Mouse (Mus musculus): ENCODE data around the gene Brf1.

The Brf1 gene

DNA sequence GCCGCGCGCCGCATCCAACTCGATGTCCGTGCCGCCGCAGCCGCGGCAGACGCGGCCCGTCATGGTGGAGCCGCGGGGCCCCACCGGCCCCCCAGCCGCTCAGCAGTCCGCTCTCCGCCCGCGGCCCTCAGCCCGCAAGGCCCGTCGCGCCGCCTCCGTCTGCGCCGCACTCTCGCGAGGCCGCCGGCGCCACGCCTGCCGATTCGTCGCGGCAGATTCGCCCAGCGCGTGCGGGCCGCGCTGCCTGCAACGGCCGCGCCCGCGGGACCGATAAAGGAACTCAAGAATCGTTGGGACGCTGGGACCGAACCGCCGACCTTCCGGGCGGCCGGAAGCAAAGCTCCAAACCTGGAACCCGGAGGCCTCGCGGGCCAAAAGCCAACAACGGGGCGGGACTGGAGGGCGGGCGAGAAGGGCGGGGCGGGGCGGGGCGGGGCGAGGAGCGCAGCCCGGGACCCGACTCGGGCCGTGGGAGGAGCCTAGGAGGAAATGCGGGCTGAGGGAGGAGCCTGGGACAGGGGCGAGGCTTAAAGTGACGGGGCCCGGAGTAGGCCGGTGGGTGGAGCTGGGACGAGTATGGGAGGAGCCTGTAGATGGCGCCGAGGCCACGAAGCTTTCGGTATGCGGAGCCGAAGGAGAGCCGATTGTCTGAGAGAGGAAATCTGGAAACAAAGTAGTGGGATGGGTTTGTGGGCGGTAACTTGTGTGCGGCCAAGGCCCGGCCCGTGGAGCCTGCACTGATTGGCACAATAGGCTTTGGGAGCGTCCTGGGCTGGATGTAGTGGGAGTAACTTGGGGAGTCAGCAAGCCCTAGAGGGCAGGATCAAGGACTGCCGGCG is at the start of gene Brf1:
Gene Brf1 (minus strand): TSS at position 411 of the 839 bp plus-strand sequence.
- peak; percentile 99 for DNase-seq

DNA sequence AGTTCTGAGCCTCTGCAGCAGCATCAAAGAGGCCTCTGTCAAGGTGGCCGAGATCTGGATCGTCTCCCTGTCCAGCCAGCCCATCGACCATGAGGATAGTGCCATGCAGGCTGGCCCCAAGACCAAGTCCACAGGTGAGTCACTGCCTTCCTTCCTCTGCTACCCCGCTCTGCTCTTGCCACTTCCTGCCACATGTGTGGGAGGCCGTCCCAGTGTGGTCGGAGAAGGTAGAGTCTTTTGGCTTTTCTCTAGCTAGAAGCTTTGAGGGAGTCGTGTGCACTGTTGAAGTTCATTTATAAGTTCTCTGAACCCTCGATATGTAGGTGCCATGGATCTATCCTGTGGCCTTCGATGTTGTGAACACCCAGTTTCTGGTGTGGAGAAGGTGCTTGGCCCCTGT is 49.3 kb upstream of the Brf1 start:
- DNase-seq: no peak

DNA sequence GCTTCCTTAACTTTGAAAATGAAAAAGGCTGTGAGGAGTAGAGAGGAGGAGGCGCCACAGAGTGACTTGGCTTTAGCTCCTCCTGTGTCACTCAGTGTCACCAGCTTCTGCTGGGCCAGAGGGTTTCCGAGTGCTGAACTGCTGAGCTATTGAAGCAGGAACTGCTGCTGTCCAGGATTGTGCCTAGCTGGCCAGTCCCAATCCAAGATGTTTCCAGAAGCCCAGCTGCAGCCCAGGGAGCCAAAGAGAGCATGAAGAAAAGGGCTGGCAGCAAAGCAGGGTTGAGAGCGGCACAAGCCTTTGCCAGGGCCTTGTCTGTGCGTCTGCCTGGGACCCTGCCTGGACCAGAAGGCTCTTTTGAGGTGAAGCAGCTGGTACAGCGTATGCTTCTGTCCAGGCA is 47.6 kb upstream of the Brf1 start:
- no peak for DNase-seq

DNA sequence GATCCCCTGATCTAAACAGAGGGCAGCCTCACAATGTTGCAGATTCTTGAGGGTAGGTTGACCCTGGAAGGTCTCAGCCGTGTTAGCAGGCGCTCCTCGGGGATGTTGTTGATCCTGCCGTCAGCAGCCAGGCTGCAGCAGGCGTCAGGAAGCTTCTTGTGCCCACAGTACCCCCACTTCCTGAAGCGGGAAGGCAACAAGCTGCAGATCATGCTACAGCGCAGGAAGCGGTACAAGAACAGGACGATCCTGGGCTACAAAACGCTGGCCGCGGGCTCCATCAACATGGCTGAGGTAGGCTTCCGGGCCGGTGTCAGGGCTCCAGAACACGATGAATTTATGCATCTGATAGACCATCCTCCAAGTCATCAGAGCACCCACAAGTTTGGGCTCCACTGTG is 46.4 kb upstream of the Brf1 start:
- no peak for DNase-seq

GRCm38 (mm10) chr12:113044916-113045677 is 44.6 kb upstream of the Brf1 start:
- DNase-seq: no peak

GRCm38 (mm10) chr12:113042543-113042942 is 42.0 kb upstream of the Brf1 start:
- DNase-seq: no peak

DNA sequence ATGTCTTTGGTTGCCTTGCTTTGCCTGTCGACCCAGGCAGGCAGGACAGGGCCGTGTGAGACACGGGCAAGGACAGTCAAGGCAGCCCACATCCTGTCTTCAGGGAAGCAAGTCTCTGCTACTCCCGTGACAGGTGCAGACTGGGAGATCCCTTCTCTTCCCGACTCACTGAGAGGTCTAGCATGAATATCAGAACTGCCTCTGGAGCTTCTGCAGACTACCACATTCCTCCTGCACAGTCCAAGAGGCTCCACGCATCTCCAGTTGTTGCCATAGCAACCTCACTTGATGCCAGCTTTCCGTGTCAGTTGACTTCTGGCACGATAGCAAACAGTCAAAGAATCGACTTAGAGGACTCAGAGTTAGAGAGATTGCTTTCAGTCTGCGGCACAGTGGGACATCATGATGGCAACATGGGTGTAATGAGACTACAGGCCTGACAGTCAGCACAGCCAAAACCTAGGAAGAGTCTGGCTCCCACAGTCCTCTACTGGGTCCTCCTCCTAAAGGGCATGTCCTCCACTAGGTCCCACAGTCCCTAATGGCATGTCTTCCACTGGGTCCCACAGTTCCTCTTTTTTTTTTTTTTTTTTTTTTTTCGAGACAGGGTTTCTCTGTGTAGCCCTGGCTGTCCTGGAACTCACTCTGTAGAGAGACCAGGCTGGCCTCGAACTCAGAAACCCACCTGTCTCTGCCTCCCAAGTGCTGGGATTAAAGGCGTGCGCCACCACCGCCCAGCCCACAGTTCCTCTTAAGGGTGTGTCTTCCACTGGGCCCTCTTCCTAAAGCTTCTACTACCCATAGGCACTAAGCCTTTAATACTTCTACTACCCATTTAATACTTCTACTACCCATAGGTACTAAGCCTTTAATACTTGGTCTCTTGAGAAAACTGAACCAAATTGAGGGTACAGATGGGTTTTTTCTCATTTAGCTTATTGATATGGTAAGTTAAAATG is 41.3 kb upstream of the Brf1 start:
- peak; percentile 24 for DNase-seq

GRCm38 (mm10) chr12:113038414-113038813 is 37.9 kb upstream of the Brf1 start:
- DNase-seq: no peak

- DNase-seq: no peak
These were observed 36.5 kb upstream of the Brf1 start for GRCm38 (mm10) chr12:113036996-113037395.

- DNase-seq: no peak
These were observed 34.6 kb upstream of the Brf1 start for GRCm38 (mm10) chr12:113035093-113035492.

DNA sequence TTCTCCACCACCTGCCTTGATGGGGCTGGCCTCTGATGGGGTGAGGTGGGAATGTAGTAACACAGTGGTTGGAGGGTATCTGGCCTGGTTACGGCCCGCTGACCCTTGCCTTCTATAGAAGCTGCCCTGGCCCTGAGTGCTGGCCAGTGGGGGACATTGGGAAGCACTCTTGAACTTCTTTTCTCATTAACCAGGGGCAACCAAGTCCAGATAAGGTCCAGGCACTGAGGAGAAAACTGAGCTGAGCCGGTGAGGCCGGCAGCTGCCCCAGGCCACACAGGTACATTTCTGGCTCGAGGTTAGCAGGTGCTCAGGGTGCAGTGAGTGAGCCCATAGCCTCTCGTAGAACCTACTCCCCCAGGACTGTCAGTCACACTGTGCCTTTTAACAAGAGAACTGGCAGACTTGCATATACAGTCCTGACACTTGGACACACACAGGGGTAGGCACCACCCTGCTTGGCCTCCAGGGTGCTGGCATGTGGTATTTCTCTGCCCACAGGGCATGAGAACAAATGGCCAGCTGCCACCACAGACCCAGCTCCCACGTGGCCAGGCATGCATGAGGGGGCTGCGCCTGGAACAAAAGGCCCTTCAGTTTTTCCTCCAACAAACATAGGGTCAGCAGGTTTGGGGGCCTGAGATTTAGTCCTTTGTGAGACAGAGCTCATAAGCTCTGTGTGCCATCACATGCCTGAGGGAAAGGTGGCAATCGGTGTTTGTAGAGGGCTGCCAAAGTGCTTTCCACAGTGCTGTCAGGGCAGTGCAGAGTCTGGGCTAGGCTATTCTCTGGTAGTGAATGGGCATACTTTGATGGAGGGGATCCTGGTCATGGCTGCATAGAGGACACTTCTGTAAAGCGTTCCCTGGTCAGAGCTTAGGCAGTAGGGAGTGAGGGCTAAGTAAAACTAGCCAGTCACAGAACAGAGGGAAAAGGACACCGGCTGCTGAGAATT is 32.1 kb upstream of the Brf1 start:
- peak; percentile 7 for DNase-seq

DNA sequence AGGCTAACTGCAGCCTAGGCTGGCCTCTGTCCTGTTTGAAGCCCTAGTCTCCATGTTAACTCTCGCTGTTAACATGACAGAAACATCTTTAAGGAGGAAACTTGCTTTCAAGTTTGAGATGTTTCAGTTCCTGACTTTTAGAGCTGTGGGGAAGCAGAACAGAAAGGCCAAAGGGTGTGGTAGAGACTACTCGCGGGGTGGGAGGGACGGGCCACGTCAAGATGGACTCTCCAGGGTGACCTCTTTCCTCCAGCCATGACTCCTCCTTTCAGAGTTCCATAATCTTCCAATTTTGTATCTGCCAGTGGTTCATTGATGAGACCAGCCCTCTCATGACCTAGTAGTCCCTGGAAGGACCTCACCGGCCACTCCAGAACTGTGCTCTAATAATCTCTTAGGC is 30.9 kb upstream of the Brf1 start:
- no peak for DNase-seq

DNA sequence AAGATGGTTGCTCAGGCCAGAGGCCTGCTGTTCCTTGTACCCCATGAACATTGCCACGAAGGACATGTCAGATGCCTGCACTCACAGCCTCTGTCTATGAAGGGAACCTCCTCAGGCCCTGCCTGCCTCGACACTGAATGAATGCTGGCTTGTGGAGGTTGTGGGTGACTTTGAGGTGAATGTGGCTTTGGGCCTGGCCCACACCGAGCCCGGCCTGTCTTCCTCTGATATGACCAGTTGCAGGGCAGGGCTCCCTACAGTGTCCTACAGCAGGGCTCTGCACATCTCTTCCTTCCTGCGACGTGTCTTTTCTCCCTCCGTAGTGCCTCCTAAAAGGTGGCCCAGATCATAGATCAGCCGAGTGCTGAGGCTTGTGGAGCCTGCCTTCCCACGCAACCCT is 30.5 kb upstream of the Brf1 start:
- no peak for DNase-seq

GRCm38 (mm10) chr12:113030046-113030445 is 29.5 kb upstream of the Brf1 start:
- no peak for DNase-seq

DNA sequence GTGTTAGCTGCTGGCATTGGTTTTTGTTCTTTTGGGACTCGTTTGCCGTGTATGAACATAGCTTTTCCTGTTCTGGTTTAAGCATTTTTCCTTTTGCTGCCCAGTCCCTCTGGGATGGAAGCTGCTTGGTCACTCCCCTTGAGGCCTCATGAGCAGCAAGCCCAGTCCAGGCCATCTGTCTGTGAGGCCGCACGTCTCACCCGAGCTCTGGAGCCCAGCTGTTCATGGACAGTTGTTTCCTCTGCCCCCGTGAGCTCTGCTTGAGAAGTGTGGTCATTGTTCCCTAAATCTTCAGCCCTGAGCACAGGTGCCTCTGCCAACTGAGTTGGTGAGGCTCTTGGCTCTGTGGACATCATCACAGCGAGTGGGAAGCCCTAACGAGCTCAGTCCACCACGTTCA is 28.4 kb upstream of the Brf1 start:
- DNase-seq: peak; percentile 19

GRCm38 (mm10) chr12:113028067-113028466 is 27.6 kb upstream of the Brf1 start:
- DNase-seq: peak; percentile 44

DNA sequence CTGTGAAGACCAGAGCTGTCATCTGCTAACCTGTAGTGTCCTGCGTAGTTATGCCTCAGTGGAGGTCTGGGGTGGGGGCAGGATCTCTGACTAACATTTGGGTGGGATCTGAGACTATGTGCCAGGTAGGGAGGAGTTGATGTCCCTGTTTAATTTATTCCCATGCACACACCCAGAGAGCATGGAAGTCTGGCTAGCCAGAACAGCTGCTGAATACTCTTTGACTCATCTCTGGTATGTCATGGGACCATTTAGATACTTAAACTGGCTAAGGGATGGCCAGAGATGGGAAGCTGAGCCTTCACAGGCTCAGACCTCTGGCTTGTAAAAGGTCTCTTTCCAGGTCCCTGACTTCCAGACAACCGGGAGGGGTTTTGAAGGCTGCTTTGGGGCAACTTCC is 27.0 kb upstream of the Brf1 start:
- DNase-seq: no peak

GRCm38 (mm10) chr12:113026557-113026956 is 26.1 kb upstream of the Brf1 start:
- no peak for DNase-seq

DNA sequence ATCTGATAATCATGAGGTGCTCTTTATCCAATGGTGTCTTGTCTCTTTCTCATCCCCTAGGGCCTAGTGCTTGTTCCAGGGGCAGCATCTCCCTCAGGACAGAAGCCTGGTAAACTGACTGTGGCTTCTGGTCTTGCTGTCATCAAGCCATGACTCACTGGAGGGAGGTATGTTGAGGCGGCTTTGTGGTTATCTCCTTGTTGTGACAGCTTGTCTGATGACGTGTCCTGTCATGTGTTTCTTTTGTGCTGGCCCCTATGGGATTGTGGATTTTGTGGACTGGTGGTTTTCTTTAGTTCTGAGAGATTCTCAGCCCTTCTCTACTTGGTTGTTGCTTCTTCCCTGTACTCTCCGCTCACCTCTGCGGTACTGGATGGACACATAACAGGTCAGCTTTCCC is 22.6 kb upstream of the Brf1 start:
- no peak for DNase-seq

- no peak for DNase-seq
These were observed 21.0 kb upstream of the Brf1 start for GRCm38 (mm10) chr12:113021488-113021887.

DNA sequence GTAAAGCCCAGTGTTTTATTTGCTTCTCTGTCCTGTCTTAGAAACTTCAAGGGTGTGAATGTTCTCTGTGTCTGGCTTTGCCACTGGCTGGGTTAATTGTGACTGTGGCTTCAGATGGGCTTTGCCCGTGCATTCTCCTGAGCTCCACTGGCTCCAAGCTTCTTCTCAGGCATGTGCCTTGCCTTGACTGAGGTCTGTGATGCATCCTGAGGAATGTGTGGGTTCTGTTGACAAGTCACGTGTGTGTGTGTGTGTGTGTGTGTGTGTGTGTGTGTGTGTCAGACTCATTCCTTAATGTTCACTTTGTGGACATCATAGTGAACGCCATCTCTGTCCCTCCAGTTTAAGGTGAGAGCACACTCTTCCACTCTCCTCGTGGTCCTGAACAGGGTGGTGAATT is 18.3 kb upstream of the Brf1 start:
- no peak for DNase-seq

DNA sequence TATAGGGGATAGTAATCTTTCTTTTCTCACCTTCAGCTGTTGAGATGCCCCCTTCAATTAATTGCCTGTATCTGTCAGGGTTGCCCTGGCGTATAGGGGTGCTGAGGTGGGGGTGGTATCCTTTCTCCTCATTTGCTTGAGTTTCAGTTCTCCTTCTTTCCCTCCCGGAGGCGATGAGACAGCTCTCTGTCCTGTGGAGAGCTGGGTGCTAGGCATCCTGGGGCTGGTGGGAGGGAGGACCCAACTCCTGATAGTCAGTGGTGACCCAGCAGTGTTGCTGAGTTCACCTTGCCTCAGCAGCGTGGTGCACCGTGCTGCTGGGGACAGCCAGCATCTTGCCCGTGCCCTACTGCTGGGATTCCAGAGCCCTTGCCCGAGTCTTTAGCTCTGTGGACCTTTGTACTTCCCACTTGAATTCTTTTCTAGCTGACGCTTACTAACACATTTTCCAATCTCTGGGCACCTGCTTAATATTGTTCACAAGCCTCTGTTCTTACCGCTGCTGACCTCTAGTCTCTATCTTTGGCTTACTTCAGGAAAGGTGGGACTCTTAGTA is 17.0 kb upstream of the Brf1 start:
- DNase-seq: no peak
